Mouse (Mus musculus): ENCODE results near the gene Tecta. TPM values are rescaled to one million over a fixed set of nuclear protein-coding genes. Genes with fewer than 3 reads are reported as not detected.

Gene Tecta
- polyA plus RNA-seq, 1 experiment from 2014 or later, result 0.20 TPM

DNA sequence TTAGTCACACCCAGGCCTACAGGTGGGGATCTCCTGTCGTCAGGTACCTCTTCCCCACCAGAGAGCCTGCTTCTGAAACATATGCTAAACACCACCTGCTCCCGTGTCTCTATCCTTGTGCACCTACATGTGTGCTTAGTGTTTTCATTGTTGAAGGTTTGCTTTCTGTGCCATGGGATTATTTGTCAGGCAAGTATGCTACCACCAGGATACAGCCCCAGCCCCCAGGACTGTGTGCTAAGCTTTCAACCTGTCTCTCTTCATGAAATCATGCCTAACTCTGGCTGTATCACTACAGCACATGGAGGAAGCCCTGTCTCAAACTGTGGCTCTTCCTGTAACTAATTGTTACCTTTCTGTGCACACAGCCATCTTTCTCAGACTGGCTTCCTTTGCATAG, 105.6 kb downstream of the Tecta start:
- no peaks in the 10 kb centered on the region for H3K27me3 ChIP-seq (replicated peaks; ENCODE audit: control insufficient read depth, insufficient read depth, low read length)
- no peak for ATAC-seq
- no peak overlapping the region for H3K4me2 ChIP-seq (ENCODE audit: low read length)
- 0 out of 2 replicates have a peak, but pooled peaks cover 3% of the 10 kb centered on the region for H3K4me1 ChIP-seq (replicated peaks; ENCODE audit: control insufficient read depth, insufficient read depth, low read length)
- no peaks in the 10 kb centered on the region for H3K36me3 ChIP-seq (ENCODE audit: control insufficient read depth, insufficient read depth)
- no peaks in the 10 kb centered on the region for H3K9me3 ChIP-seq (ENCODE audit: control insufficient read depth, low read length)
- H3K9ac ChIP-seq (replicated peaks; ENCODE audit: low read depth, low read length), result no peak overlapping the region
- H3K27ac ChIP-seq (ENCODE audit: low read length), result no peak overlapping the region
- 82% methylated on average over 2 of the region's 2 CpGs for WGBS
- no peak overlapping the region for H3K4me3 ChIP-seq (replicated peaks; ENCODE audit: low read length)

DNA sequence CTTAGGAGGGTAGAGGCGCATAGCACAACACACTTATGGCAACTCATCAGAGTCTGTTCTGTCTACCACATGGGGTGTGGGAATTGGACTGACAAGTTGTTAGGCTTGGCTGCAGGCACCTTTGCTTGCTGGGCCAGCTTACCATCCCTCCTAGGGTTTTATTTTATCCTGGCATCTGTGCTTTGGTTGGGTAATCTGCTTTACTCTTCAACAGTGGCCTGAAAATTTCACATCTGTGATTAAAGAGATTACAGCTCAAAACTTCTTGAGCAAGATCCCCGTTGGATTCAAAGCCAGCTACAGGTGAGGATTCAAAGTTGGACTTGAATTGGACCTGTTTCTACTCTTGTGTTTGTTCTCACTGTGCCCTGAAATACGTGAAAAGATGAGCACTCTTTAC, 106.1 kb downstream of the Tecta start:
- no peak overlapping the region for H3K4me3 ChIP-seq (replicated peaks; ENCODE audit: low read length)
- H3K4me2 ChIP-seq (ENCODE audit: low read length), result no peak overlapping the region
- no peaks in the 10 kb centered on the region for H3K27me3 ChIP-seq (replicated peaks; ENCODE audit: control insufficient read depth, insufficient read depth, low read length)
- 69% methylated on average over 3 of the region's 3 CpGs for WGBS
- ATAC-seq, result no peak
- H3K9me3 ChIP-seq (ENCODE audit: control insufficient read depth, low read length), result no peaks in the 10 kb centered on the region
- H3K9ac ChIP-seq (replicated peaks; ENCODE audit: low read depth, low read length), result no peak overlapping the region
- H3K27ac ChIP-seq (ENCODE audit: low read length), result no peak overlapping the region
- H3K36me3 ChIP-seq (ENCODE audit: control insufficient read depth, insufficient read depth), result no peaks in the 10 kb centered on the region
- 0 out of 2 replicates have a peak, but pooled peaks cover 3% of the 10 kb centered on the region for H3K4me1 ChIP-seq (replicated peaks; ENCODE audit: control insufficient read depth, insufficient read depth, low read length)

DNA sequence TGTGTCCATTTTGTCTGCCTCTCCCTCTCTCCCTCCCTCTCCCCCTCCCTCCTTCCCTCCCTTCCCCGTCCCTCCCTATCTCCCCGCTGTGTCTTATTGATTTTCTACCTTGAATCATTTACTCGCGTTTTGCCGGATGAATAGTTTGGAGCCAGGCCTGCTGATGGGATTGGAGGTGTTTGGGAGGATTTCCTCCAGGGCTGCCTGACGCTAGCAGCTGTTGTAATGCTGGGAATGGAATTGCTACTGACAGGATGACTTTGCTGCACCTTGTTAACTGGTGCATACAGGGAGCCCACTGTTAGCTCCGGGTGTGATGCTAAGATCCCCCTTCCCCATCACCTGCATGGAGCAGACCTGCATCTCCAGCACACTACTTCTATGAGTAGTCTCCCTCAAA, 106.7 kb downstream of the Tecta start:
- WGBS, result 12% methylated on average over 7 of the region's 7 CpGs
- H3K9ac ChIP-seq (replicated peaks; ENCODE audit: low read depth, low read length), result no peak overlapping the region
- no peak overlapping the region for H3K4me2 ChIP-seq (ENCODE audit: low read length)
- no peak for ATAC-seq
- H3K4me3 ChIP-seq (replicated peaks; ENCODE audit: low read length), result no peak overlapping the region
- no peak overlapping the region for H3K27ac ChIP-seq (ENCODE audit: low read length)
- no peaks in the 10 kb centered on the region for H3K9me3 ChIP-seq (ENCODE audit: control insufficient read depth, low read length)
- H3K4me1 ChIP-seq (replicated peaks; ENCODE audit: control insufficient read depth, insufficient read depth, low read length), result 0 out of 2 replicates have a peak, but pooled peaks cover 3% of the 10 kb centered on the region
- H3K36me3 ChIP-seq (ENCODE audit: control insufficient read depth, insufficient read depth), result no peaks in the 10 kb centered on the region
- no peaks in the 10 kb centered on the region for H3K27me3 ChIP-seq (replicated peaks; ENCODE audit: control insufficient read depth, insufficient read depth, low read length)

DNA sequence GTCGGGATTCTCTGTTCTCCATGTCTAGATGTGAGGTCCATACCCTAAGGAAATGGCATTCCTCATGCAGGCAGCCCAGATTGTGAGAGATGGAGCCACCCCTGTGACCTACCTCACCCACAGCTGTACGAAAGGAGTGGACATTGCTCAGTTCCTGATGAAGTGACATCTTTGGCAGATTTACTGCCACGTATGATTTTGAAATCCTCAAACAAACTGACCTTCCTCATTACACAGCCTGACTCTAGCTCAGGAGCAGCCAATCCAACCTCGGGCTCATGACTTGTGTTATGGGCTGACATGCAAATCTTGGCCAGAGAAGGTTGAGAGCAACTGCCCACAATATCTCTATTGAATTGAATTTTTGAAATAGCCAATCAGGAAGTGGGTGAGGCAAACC, 120.1 kb downstream of the Tecta start:
- Histone ChIP-seq H3K4me2 (ENCODE audit: low read length) (no peak overlapping the region), H3K27me3 (replicated peaks; ENCODE audit: control insufficient read depth, insufficient read depth, low read length) (0 out of 2 replicates have a peak, but pooled peaks cover 2% of the 10 kb centered on the region), H3K4me1 (replicated peaks; ENCODE audit: control insufficient read depth, insufficient read depth, low read length) (no peaks in the 10 kb centered on the region), H3K36me3 (ENCODE audit: control insufficient read depth, insufficient read depth) (no peaks in the 10 kb centered on the region), H3K9me3 (ENCODE audit: control insufficient read depth, low read length) (no peaks in the 10 kb centered on the region), H3K9ac (replicated peaks; ENCODE audit: low read depth, low read length) (no peak overlapping the region), H3K4me3 (replicated peaks; ENCODE audit: low read length) (no peak overlapping the region), H3K27ac (ENCODE audit: low read length) (no peak overlapping the region)
- ATAC-seq, result no peak
- WGBS, result 73% methylated on average over 4 of the region's 4 CpGs

Small RNA genes lying within 50 kb of the gene (microRNA-seq; reads per million reads assigned to microRNA genes)
- gene Gm44311, result not detected

Other genes starting within 250 kb of the Tecta start
- 76.8 and 79.8 TPM in 2 replicates for gene Sc5d, start 135.7 kb downstream of the Tecta start, polyA plus RNA-seq (2015; fragmentation: Nextera tagmentation; extraction: Ambion mirVana)
- gene Tbcel, start 107.9 kb upstream of the Tecta start, polyA plus RNA-seq (2015; fragmentation: Nextera tagmentation; extraction: Ambion mirVana), result 5.0 and 5.5 TPM in 2 replicates